Mouse (Mus musculus) heart, adult 2 months (tissue): ENCODE measurements at regions not wholly inside any gene's neighbourhood (a gene's known extent, or its start where the extent isn't known, plus 50 kb on each side); places are given as distances from the start of the nearest gene placed in this dataset.

Experiments
- CTCF ChIP-seq: fragments of 200-600 bp; IDR thresholded peaks from 2 replicates; pipeline ENCODE4 v1.8.1; 2022; ENCODE audit warnings: antibody characterized with exemption, mild to moderate bottlenecking, moderate library complexity
- POLR2A ChIP-seq: fragments of 200-500 bp; IDR thresholded peaks from 2 replicates; pipeline ENCODE4 v1.6.1; 2011; ENCODE audit warnings: mild to moderate bottlenecking, low read depth, low read length, control low read depth; ENCODE audit not compliant: insufficient read depth

DNA sequence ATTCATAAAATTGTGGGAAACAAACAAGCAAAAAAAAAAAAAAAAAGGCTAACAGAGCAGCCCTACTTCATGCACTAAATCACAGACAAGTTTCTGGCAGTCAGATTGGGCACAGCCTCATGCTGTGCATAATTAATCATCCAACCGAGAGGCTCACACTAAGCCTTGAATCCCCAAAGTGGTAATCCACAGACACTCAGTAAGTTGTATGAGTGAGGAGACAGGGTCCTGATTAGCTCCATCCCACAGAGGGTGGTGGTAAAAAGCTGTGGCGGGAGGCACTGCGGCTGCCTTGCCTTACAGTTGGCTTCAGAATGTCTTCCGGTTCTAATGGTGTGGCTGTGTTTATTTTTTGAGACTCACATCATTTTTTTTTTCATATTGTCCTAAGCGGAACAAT, 53.4 kb upstream of the Wdr72 start:
- TF ChIP-seq POLR2A = no peak
- TF ChIP-seq CTCF = no peak
